Mouse (Mus musculus) spleen, adult 2 months (tissue): ENCODE data around the gene Abt1. TPM values are rescaled to one million over a fixed set of nuclear protein-coding genes. Genes with fewer than 3 reads are reported as not detected.

Source experiments
- DNase-seq, 2 experiments: peaks; one replicate each; pipeline versions ENCODE4 v3.0.0 to v3.0.0-alpha.2; 2012 to 2021; ENCODE audit warnings: low spot score in 2 of 2, low read depth in 1 of 2
- H3K27ac ChIP-seq: fragments of 200-500 bp; 2 replicates; pipeline ENCODE4 v1.5.1; 2012; ENCODE audit warnings: low read length, inconsistent platforms; ENCODE audit not compliant: insufficient read depth
- H3K27me3 ChIP-seq: fragments of 200-500 bp; 2 replicates; pipeline ENCODE4 v1.6.1; 2012; ENCODE audit warnings: mild to moderate bottlenecking, moderate library complexity, low read length, inconsistent platforms; ENCODE audit not compliant: control insufficient read depth, insufficient read depth
- H3K36me3 ChIP-seq: fragments of 200-500 bp; 2 replicates; pipeline ENCODE4 v1.6.1; 2012; ENCODE audit warnings: mild to moderate bottlenecking, low read length, inconsistent platforms; ENCODE audit not compliant: control insufficient read depth, insufficient read depth
- H3K4me1 ChIP-seq: fragments of 200-500 bp; 2 replicates; pipeline ENCODE4 v1.6.1; 2011; ENCODE audit warnings: inconsistent platforms; ENCODE audit not compliant: control insufficient read depth, insufficient read depth, insufficient read length
- H3K4me3 ChIP-seq: fragments of 200-500 bp; 2 replicates; pipeline ENCODE4 v1.5.1; 2011; ENCODE audit warnings: mild to moderate bottlenecking, inconsistent platforms; ENCODE audit not compliant: insufficient read depth, insufficient read length; ENCODE audit errors: extremely low read depth
- CTCF ChIP-seq: fragments of 200-500 bp; IDR thresholded peaks from 2 replicates; pipeline ENCODE4 v1.5.1; 2011; ENCODE audit warnings: mild to moderate bottlenecking, inconsistent platforms; ENCODE audit not compliant: insufficient read depth, insufficient read length, insufficient replicate concordance; ENCODE audit errors: extremely low read depth
- POLR2A ChIP-seq: fragments of 200-500 bp; IDR thresholded peaks from 2 replicates; pipeline ENCODE4 v1.6.1; 2011; ENCODE audit warnings: low read depth, low read length, inconsistent platforms
- WGBS: fragments of 180-500 bp; shearing (Covaris S2); methylation state at CpG from one replicate; pipeline ENCODE4 v1.1.7; 2018; 5-methylcytosine and 5-hydroxymethylcytosine counted together
- polyA plus RNA-seq: library from polyadenylated mRNA; depleted of rRNA; stranded (reverse); fragments of >200 nt; gene quantifications from 2 replicates; pipeline ENCODE4 v1.2.3, GENCODE M21; 2012

The Abt1 gene
- polyA plus RNA-seq, 1 experiment = 1.8 TPM

DNA sequence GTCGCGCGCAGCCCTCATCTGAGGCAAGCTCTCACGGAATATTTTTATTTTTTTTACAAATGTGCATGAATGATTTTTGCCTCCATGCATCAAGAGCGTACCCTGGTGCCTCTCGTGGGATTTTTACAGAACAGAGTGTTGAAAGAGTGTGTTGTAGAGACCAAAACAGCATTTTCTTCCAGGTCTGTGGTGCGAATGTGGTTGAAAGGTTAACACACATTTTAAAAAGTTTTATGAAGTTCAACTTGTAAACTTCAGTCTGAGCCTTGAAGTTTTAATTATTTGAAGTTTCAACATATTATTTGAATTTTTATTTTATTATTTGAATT lies 350 bp upstream of the Abt1 start:
- TF ChIP-seq POLR2A (no peak), CTCF (no peak)
- no peak for DNase-seq
- under 1% methylated on average over 7 of the region's 7 CpGs for WGBS
- peaks cover 2% of the 10 kb centered on the region; the same call in 1 of the 2 replicates for H3K4me1 ChIP-seq
- H3K27me3 ChIP-seq = no peaks in the 10 kb centered on the region
- H3K36me3 ChIP-seq = peaks cover 11% of the 10 kb centered on the region
- H3K4me3 ChIP-seq = peak overlapping the region; percentile 89
- peak overlapping the region; percentile 25; the same call in 1 of the 2 replicates for H3K27ac ChIP-seq

DNA sequence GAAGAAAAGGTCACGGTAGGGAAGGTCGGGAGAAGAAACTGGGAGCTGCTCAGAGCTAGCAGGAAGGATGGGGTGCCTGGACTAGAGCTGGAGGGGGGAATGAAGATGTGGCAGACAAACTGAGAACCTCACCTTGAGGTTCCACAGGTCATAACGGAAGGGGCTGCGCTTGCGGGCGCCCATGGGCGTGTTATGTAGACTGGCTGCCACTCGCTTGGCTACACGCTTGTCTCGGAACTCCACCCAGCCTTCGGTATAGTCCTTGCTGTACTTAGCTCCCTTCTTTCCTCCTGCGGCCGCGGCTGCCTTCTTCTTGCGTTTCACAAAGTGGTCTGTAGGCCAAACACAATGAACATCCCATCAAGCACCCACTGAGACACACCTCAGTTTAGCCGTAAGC lies 1.3 kb downstream of the Abt1 start:
- TF ChIP-seq CTCF (no peak), POLR2A (no peak)
- H3K4me3 ChIP-seq = no peak overlapping the region
- WGBS = 96% methylated on average over 16 of the region's 16 CpGs
- DNase-seq = no peak
- no peak overlapping the region for H3K27ac ChIP-seq
- no peaks in the 10 kb centered on the region for H3K27me3 ChIP-seq
- H3K4me1 ChIP-seq = peaks cover 2% of the 10 kb centered on the region; the same call in 1 of the 2 replicates
- H3K36me3 ChIP-seq = peaks cover 11% of the 10 kb centered on the region

GRCm38 (mm10) chr13:23412630-23413521 lies 10.8 kb downstream of the Abt1 start:
- DNase-seq = no peak
- 13% methylated on average over 28 of the region's 28 CpGs for WGBS
- Histone ChIP-seq H3K27ac (no peak overlapping the region), H3K27me3 (peaks cover 5% of the 10 kb centered on the region), H3K4me1 (peaks cover 2% of the 10 kb centered on the region; the same call in 1 of the 2 replicates), H3K36me3 (no peaks in the 10 kb centered on the region), H3K4me3 (no peak overlapping the region)
- TF ChIP-seq POLR2A = no peak
- no peak for TF ChIP-seq CTCF

DNA sequence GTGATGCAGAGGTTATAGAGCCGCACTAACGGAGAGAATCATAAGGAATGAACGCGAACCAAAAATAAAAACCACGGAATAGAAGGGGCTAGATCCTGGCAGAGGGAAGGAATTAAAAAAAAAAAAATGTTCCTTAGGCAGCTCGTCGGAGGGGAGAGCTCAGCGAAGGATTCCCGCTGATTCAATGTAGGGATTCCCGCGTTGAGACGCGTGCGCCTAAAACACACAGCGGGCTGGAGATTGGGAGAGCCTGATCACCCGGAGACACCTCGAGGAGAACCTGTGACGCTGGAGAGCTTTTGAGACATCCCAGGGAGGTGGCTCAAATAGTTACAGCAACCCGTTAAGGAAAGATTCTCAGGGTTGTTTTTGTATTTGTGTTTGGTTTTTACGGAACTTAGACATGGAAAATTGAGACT lies 11.4 kb downstream of the Abt1 start:
- Histone ChIP-seq H3K36me3 (no peaks in the 10 kb centered on the region), H3K27ac (no peak overlapping the region), H3K4me3 (no peak overlapping the region), H3K27me3 (peaks cover 5% of the 10 kb centered on the region), H3K4me1 (peaks cover 2% of the 10 kb centered on the region; the same call in 1 of the 2 replicates)
- WGBS = 3% methylated on average over 20 of the region's 20 CpGs
- TF ChIP-seq POLR2A (no peak), CTCF (no peak)
- no peak for DNase-seq

DNA sequence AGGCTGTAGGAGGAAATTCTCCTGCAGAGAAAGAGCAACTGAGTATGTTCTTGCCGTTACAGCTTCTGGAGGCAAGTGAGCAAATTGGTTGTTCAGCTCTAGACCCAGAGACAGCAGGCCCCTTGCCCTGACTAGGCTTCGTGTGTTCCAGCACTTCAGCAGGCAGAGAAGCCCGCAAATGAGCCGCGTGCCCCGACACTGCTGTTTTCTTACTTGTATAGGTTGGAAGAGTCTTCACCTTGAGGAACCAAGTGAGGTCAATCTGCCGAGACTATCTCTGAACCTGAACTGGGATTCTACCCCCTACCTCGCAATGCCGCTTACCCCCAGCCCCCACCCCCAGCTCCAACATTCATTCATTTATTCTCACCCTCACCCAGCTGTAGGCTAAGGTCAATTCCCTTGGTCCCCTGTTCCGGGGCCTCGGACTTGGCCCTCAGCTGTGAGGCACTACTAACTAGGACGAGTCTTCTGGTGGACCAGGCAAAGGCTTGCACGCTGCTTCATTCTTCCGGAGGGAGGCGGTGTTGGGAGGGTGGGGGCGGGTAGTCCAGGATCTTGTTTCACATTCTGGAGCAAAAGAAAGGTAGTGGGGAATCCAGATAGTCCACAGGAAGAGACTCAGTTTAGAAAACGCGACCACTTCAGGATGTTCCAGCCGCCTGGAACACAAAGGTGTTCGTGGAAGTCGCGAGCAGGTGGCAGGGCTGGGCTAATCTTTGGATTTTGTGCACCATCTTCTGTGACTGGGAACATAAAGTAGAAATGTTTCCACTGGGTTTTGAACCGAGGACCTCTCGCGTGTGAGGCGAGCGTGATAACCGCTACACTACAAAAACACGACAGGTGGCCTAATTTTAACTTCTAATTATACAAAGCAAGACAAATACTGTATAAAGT lies 12.1 kb downstream of the Abt1 start:
- no peak overlapping the region for H3K27ac ChIP-seq
- H3K36me3 ChIP-seq = no peaks in the 10 kb centered on the region
- H3K4me3 ChIP-seq = no peak overlapping the region
- H3K4me1 ChIP-seq = peaks cover 2% of the 10 kb centered on the region; the same call in 1 of the 2 replicates
- TF ChIP-seq POLR2A (no peak), CTCF (no peak)
- 24% methylated on average over 29 of the region's 29 CpGs for WGBS
- peaks cover 5% of the 10 kb centered on the region for H3K27me3 ChIP-seq
- no peak for DNase-seq

GRCm38 (mm10) chr13:23410632-23411031 lies 13.0 kb downstream of the Abt1 start:
- WGBS = 68% methylated on average over 9 of the region's 9 CpGs
- peaks cover 5% of the 10 kb centered on the region for H3K27me3 ChIP-seq
- H3K36me3 ChIP-seq = no peaks in the 10 kb centered on the region
- no peak overlapping the region for H3K27ac ChIP-seq
- peaks cover 2% of the 10 kb centered on the region; the same call in 1 of the 2 replicates for H3K4me1 ChIP-seq
- TF ChIP-seq POLR2A (no peak), CTCF (no peak)
- no peak for DNase-seq
- H3K4me3 ChIP-seq = no peak overlapping the region
